Mouse (Mus musculus) intestine, embryonic 14.5 days (tissue): ENCODE data around the gene Ppp1r16b. TPM values are rescaled to one million over a fixed set of nuclear protein-coding genes. Genes with fewer than 3 reads are reported as not detected.

Experiments
- ATAC-seq: fragments of 200-750 bp; cut with Nextera tagmentation; replicated peaks from 2 replicates; pipeline ENCODE4 v1.8.0; 2017; ENCODE audit warnings: low read depth, moderate number of reproducible peaks, moderate TSS enrichment, moderate library complexity; ENCODE audit not compliant: low FRiP score, low TSS enrichment
- DNase-seq: peaks from one replicate; pipeline ENCODE4 v3.0.0-alpha.2; 2018; ENCODE audit warnings: low spot score
- H3K27ac ChIP-seq: fragments of 300-500 bp; sonication (generic); 2 replicates; pipeline ENCODE4 v1.5.1; 2014; ENCODE audit warnings: low read depth, mild to moderate bottlenecking, control low read depth
- H3K27me3 ChIP-seq: fragments of 300-500 bp; sonication (generic); replicated peaks from 2 replicates; pipeline ENCODE4 v1.6.1; 2014; ENCODE audit warnings: low read length, control low read depth; ENCODE audit not compliant: control insufficient read depth, insufficient read depth
- H3K36me3 ChIP-seq: fragments of 300-500 bp; sonication (generic); 2 replicates; pipeline ENCODE4 v1.6.1; 2014; ENCODE audit warnings: low read length, control low read depth; ENCODE audit not compliant: control insufficient read depth, insufficient read depth
- H3K4me1 ChIP-seq: fragments of 300-500 bp; sonication (generic); replicated peaks from 2 replicates; pipeline ENCODE4 v1.6.1; 2014; ENCODE audit warnings: low read length, control low read depth, mixed read lengths; ENCODE audit not compliant: control insufficient read depth, insufficient read depth
- H3K4me2 ChIP-seq: fragments of 300-500 bp; sonication (generic); 2 replicates; pipeline ENCODE4 v1.6.1; 2014; ENCODE audit warnings: low read length
- H3K4me3 ChIP-seq: fragments of 300-500 bp; sonication (generic); 2 replicates; pipeline ENCODE4 v1.5.1; 2014; ENCODE audit warnings: low read depth, low read length, control low read depth, mixed read lengths
- H3K9ac ChIP-seq: fragments of 300-500 bp; sonication (generic); 2 replicates; pipeline ENCODE4 v1.6.1; 2014; ENCODE audit warnings: mild to moderate bottlenecking, low read length
- H3K9me3 ChIP-seq: fragments of 300-500 bp; sonication (generic); 2 replicates; pipeline ENCODE4 v1.6.1; 2016; ENCODE audit warnings: low read length, control low read depth; ENCODE audit not compliant: control insufficient read depth
- microRNA counts: library from miRNA; unstranded; fragments of <30 nt; microRNA quantifications from one replicate; lab custom pipeline; 2016
- microRNA-seq: library from miRNA; unstranded; fragments of <30 nt; microRNA quantifications from one replicate; pipeline ENCODE4, GENCODE M21; 2016
- polyA plus RNA-seq: library from polyadenylated mRNA; unstranded; fragments of >200 nt; fragmentation: Nextera tagmentation; extraction: Ambion mirVana; gene quantifications from 2 replicates; pipeline ENCODE4 v1.2.1, GENCODE M21; 2014

The Ppp1r16b gene
- polyA plus RNA-seq, 1 experiment from 2014 or later = 5.0 TPM

DNA sequence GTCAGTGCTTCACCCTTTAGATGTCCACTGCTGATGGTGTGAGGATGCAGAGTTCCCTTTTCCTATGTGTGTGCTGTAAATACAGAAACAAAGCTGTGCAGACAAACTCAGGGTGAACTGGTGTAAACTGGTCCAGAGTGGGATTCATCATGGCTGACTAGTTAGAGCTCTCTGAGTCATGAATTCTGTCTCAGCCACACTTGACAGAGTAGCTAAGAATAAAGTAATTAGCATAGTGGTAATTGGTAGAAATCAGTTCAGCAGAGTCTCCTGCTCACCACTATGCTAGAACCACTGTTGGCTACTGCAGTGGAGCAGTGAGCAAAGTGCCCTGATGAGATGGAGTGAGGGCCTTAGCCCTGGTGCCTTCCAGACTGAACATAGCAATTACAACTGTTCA lies 150.5 kb downstream of the Ppp1r16b start:
- ATAC-seq = no peak

More for the DNA sequence above, 150.5 kb downstream of the Ppp1r16b start:
- no peak for DNase-seq
- Histone ChIP-seq H3K27me3 (no peaks in the 10 kb centered on the region), H3K4me1 (no peaks in the 10 kb centered on the region), H3K36me3 (peaks cover 43% of the 10 kb centered on the region), H3K4me3 (no peak overlapping the region), H3K27ac (no peak overlapping the region), H3K9me3 (no peaks in the 10 kb centered on the region), H3K4me2 (no peak overlapping the region), H3K9ac (no peak overlapping the region)

MicroRNA genes within 50 kb of the gene (microRNA counts, 519-probe panel; counts per million panel counts)
- microRNA mmu-miR-3474 (lab: Ali Mortazavi, UCI) = not detected

Small RNAs within 50 kb of the gene (microRNA-seq; reads per million reads assigned to microRNA genes)
- not detected for gene Gm26141
- gene Mir3474 = 1.4 reads per million, percentile 16 among the genes with 10 or more reads in this experiment

Other genes with a start within 250 kb of the Ppp1r16b start
- gene Adig, start 162.8 kb upstream of the Ppp1r16b start, polyA plus RNA-seq = not detected in 2 replicates
- 0.11 and 0.15 TPM in 2 replicates for gene Arhgap40, start 152.6 kb upstream of the Ppp1r16b start, polyA plus RNA-seq
- not detected in 2 replicates for gene Slc32a1, start 54.6 kb upstream of the Ppp1r16b start, polyA plus RNA-seq
- 12.7 and 13.0 TPM in 2 replicates for gene Actr5, start 40.5 kb upstream of the Ppp1r16b start, polyA plus RNA-seq
- 47.3 and 48.6 TPM in 2 replicates for gene Fam83d, start 102.7 kb downstream of the Ppp1r16b start, polyA plus RNA-seq
- gene Dhx35, start 129.4 kb downstream of the Ppp1r16b start, polyA plus RNA-seq = 17.8 and 18.1 TPM in 2 replicates